ENCODE assay signal across 8 mouse cellular contexts in genomic region chr9:79977549-79977971, GRCm38 (mm10). TPM values are rescaled to one million over a fixed set of nuclear protein-coding genes. Genes with fewer than 3 reads are reported as not detected.
DNase-seq lines count a peak whose midpoint lies in the region; ATAC-seq and TF ChIP-seq lines count a peak whose summit lies in the region.

No protein-coding gene starts in this region.

- WGBS in forebrain, postnatal 0 days: 9% methylated on average over 13 of the region's 13 CpGs

- H3K4me1 ChIP-seq in forebrain, postnatal 0 days (ENCODE audit: insufficient read depth): 0 out of 2 replicates have a peak, but pooled peaks cover 3% of the 10 kb centered on the region

- H3K36me3 ChIP-seq in forebrain, postnatal 0 days (ENCODE audit: insufficient read depth): no peaks in the 10 kb centered on the region

- H3K27ac ChIP-seq in forebrain, postnatal 0 days (ENCODE audit: low read depth, low read length): no peak overlapping the region

- peak overlapping the region; percentile 25; the same call in 1 of the 2 replicates for H3K9ac ChIP-seq in forebrain, postnatal 0 days

- ATAC-seq in forebrain, postnatal 0 days: peak; percentile 86

- peak; percentile 27 for DNase-seq in layer of hippocampus, adult 11-12 months (ENCODE audit: low spot score)
- no peak for DNase-seq in layer of hippocampus, adult 9-10 months (ENCODE audit: low spot score)
- DNase-seq in forebrain, postnatal 0 days: peak; percentile 33
- DNase-seq in heart, postnatal 4 days: peak; percentile 82
- peak; percentile 30 to 39 for DNase-seq in layer of hippocampus, postnatal 10 days (ENCODE audit: low spot score in 2 of 2)
- peak; percentile 48 for DNase-seq in lung, postnatal 25 days (ENCODE audit: low spot score)
- peak; percentile 43 for DNase-seq in retina, embryonic 14.5 days (ENCODE audit: low spot score)
- DNase-seq in yolk sac, embryonic 10.5 days (ENCODE audit: low spot score): peak; percentile 44

- H3K4me3 ChIP-seq in forebrain, postnatal 0 days (ENCODE audit: low read depth, low read length): peak overlapping the region; percentile 19; the same call in 1 of the 2 replicates

- TF ChIP-seq CTCF in forebrain, postnatal 0 days (IDR thresholded peaks at IDR 0.05; ENCODE audit: low read depth): no peak

- H3K27me3 ChIP-seq in forebrain, postnatal 0 days (ENCODE audit: insufficient read depth, low read length): no peaks in the 10 kb centered on the region

- peak overlapping the region; percentile 47 for H3K4me2 ChIP-seq in forebrain, postnatal 0 days (ENCODE audit: low read depth)

- H3K9me3 ChIP-seq in forebrain, postnatal 0 days (ENCODE audit: low read length): no peaks in the 10 kb centered on the region

RNA-seq across cellular contexts. Expression of gene Filip1, which starts 35.1 kb away (rescaled TPM):
- 8.1 and 9.2 TPM in 2 replicates for total RNA-seq in forebrain, postnatal 0 days (2014; rRNA removed)
- polyA plus RNA-seq in forebrain, postnatal 0 days (2015; fragmentation: Nextera tagmentation; extraction: Ambion mirVana): 2.6 and 5.9 TPM in 2 replicates
- total RNA-seq in heart, postnatal 4 days (2021): 100 to 1,000 TPM; 101 to 114 TPM
- 10 to 100 TPM; 17.6 to 18.8 TPM for total RNA-seq in layer of hippocampus, postnatal 10 days (2021)
